Mouse (Mus musculus) liver, adult 2 months (tissue): ENCODE data around the gene Pheta2. TPM values are rescaled to one million over a fixed set of nuclear protein-coding genes. Genes with fewer than 3 reads are reported as not detected.

Source experiments
- DNase-seq: peaks from one replicate; pipeline ENCODE4 v3.0.0-alpha.2; 2011; ENCODE audit warnings: low read depth, low spot score; ENCODE audit errors: extremely low read depth
- H3K27ac ChIP-seq: fragments of 200-500 bp; replicated peaks from 2 replicates; pipeline ENCODE4 v1.5.1; 2012; ENCODE audit warnings: low read depth, mild to moderate bottlenecking, control low read depth, inconsistent platforms, low read length; ENCODE audit not compliant: insufficient read depth
- H3K27me3 ChIP-seq: fragments of 200-500 bp; 2 replicates; pipeline ENCODE4 v1.6.1; 2012; ENCODE audit warnings: mild to moderate bottlenecking, moderate library complexity, low read length, inconsistent platforms; ENCODE audit not compliant: control insufficient read depth, insufficient read depth
- H3K36me3 ChIP-seq: fragments of 200-500 bp; 2 replicates; pipeline ENCODE4 v1.6.1; 2012; ENCODE audit warnings: low read length, inconsistent platforms; ENCODE audit not compliant: control insufficient read depth, insufficient read depth
- H3K4me1 ChIP-seq: fragments of 200-500 bp; 2 replicates; pipeline ENCODE4 v1.6.1; 2011; ENCODE audit warnings: low read length; ENCODE audit not compliant: control insufficient read depth, insufficient read depth
- H3K4me3 ChIP-seq: fragments of 200-500 bp; 2 replicates; pipeline ENCODE4 v1.5.1; 2011; ENCODE audit warnings: low read depth, mild to moderate bottlenecking, control low read depth, low read length, moderate library complexity; ENCODE audit not compliant: insufficient read depth
- H3K79me2 ChIP-seq: fragments of 200-500 bp; 2 replicates; pipeline ENCODE4 v1.6.1; 2012; ENCODE audit warnings: inconsistent platforms, mild to moderate bottlenecking, low read length, moderate library complexity; ENCODE audit not compliant: control insufficient read depth, insufficient read depth
- H3K9ac ChIP-seq: fragments of 200-500 bp; 2 replicates; pipeline ENCODE4 v1.6.1; 2012; ENCODE audit warnings: low read depth, mild to moderate bottlenecking, control low read depth, inconsistent platforms, low read length
- CTCF ChIP-seq: fragments of 200-500 bp; IDR thresholded peaks from 2 replicates; pipeline ENCODE4 v1.5.1; 2011; ENCODE audit warnings: low read depth, low read length, control low read depth
- POLR2A ChIP-seq: fragments of 200-500 bp; IDR thresholded peaks from 2 replicates; pipeline ENCODE4 v1.6.1; 2011; ENCODE audit warnings: low read length, control low read depth; ENCODE audit not compliant: insufficient read depth; ENCODE audit errors: extremely low read depth
- WGBS: fragments of 180-500 bp; shearing (Covaris S2); methylation state at CpG from one replicate; pipeline ENCODE4 v1.1.7; 2018; 5-methylcytosine and 5-hydroxymethylcytosine counted together
- polyA plus RNA-seq: library from polyadenylated mRNA; depleted of rRNA; stranded (reverse); fragments of >200 nt; gene quantifications from 2 replicates; pipeline ENCODE4 v1.2.3, GENCODE M21; 2012
- total RNA-seq: library from RNA; depleted of rRNA; stranded (reverse); fragments of >200 nt; gene quantifications from 2 replicates; pipeline ENCODE4 v1.2.3, GENCODE M21; 2014

The Pheta2 gene
- total and polyA plus RNA-seq, 2 experiments: 0.09 to 0.10 TPM

- no peak overlapping the region for H3K4me3 ChIP-seq
- 80% methylated on average over 8 of the region's 8 CpGs for WGBS
- peaks cover 21% of the 10 kb centered on the region; the same call in 1 of the 2 replicates for H3K79me2 ChIP-seq
- H3K4me1 ChIP-seq: peaks cover 39% of the 10 kb centered on the region
- H3K27ac ChIP-seq: no peak overlapping the region
- H3K27me3 ChIP-seq: no peaks in the 10 kb centered on the region
- H3K36me3 ChIP-seq: peaks cover 20% of the 10 kb centered on the region
- TF ChIP-seq CTCF (no peak), POLR2A (no peak)
- no peak overlapping the region for H3K9ac ChIP-seq
- DNase-seq: no peak
These were observed 9.7 kb downstream of the Pheta2 start for GRCm38 (mm10) chr15:82348258-82348998.

GRCm38 (mm10) chr15:82348999-82349341, 10.2 kb downstream of the Pheta2 start:
- WGBS: 34% methylated on average over 2 of the region's 2 CpGs
- H3K4me3 ChIP-seq: no peak overlapping the region
- H3K36me3 ChIP-seq: peaks cover 20% of the 10 kb centered on the region
- DNase-seq: no peak
- H3K79me2 ChIP-seq: peaks cover 27% of the 10 kb centered on the region
- H3K9ac ChIP-seq: no peak overlapping the region
- no peaks in the 10 kb centered on the region for H3K27me3 ChIP-seq
- peaks cover 39% of the 10 kb centered on the region for H3K4me1 ChIP-seq
- H3K27ac ChIP-seq: no peak overlapping the region
- TF ChIP-seq CTCF: no peak
- TF ChIP-seq POLR2A: no peak

DNA sequence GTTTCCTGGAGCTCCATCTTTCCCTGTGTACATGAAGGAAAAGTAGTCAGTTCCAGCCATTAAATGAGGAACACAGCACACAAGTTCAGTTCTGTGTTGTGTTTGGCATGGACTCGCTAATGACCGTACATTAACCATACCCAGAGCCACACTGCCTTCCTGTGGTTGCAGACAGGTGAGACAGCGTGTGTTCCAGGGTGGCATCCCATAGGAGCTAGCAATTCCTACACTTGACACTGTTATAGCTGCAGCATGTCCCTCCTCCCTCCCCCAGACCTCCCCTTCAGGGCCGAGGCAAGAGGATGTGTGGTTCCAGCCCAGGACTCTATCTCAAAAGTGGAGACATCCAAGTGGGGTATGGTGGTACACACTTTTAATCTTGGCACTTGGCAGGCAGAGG, 11.6 kb downstream of the Pheta2 start:
- H3K79me2 ChIP-seq: peaks cover 27% of the 10 kb centered on the region

DNA sequence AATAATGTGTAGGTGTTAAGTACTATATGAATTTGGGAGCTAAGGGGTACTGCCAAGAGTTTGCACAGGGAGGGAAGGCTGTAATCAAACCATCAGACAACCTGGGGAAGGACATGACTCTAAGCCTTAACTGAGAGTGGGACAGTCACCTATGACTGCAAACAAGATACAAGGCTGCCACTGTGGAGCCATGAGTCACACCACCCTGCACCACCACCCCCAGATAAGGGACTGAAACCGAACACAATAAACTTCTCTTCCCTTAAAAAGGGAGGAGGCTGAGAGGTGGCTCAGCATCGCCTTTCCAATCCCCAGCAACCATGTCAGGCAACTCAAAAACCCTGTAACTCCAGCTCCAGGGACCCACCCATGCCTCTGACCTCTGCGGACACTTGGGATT, 12.7 kb downstream of the Pheta2 start:
- Histone ChIP-seq H3K4me1 (peaks cover 39% of the 10 kb centered on the region), H3K9ac (peak overlapping the region; percentile 46), H3K79me2 (peaks cover 27% of the 10 kb centered on the region), H3K27ac (peak overlapping the region; percentile 95), H3K36me3 (peaks cover 20% of the 10 kb centered on the region), H3K27me3 (no peaks in the 10 kb centered on the region), H3K4me3 (no peak overlapping the region)
- 18% methylated on average over 3 of the region's 3 CpGs for WGBS
- TF ChIP-seq CTCF (no peak), POLR2A (no peak)
- peak; percentile 36 for DNase-seq

More for the DNA sequence above, 11.6 kb downstream of the Pheta2 start:
- H3K27ac ChIP-seq: peak overlapping the region; percentile 59
- H3K4me1 ChIP-seq: peaks cover 39% of the 10 kb centered on the region
- TF ChIP-seq POLR2A (no peak), CTCF (peak; percentile 35)
- no peak for DNase-seq
- H3K36me3 ChIP-seq: peaks cover 20% of the 10 kb centered on the region
- no peaks in the 10 kb centered on the region for H3K27me3 ChIP-seq
- no peak overlapping the region for H3K4me3 ChIP-seq
- WGBS: 26% methylated on average over 4 of the region's 4 CpGs
- H3K9ac ChIP-seq: peak overlapping the region; percentile 7; the same call in 1 of the 2 replicates

DNA sequence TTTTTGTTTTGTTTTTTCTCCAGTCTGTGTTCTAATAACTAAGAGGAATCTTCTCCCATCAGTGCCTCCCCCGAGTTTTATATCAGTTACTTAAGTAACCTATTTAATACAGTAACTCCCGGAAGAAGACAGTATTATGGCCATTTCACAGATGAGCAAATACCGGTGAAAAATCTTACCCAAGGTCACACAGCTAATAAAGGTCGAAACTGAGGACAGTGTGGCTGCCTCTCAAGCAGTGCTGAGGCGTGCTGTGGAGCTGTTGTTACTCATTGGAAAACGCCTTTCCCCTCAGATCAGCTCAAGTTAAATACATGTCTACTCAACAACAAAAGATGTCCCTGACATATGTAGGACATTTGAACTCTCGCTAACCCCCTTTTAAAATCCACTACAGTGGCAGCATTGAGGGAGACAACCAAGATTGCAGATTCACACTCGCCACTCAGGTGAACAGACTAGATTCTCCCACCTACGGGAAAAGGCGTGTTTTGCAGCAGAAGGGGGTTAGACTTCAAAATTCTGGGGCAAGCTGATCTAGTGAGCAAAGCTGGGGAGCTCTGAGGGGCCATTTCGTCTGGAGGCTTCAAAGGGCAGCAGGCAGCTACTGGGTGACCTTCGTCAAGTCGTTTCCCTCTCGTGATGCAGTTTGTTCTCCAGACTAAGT, 14.5 kb downstream of the Pheta2 start:
- H3K9ac ChIP-seq: peak overlapping the region; percentile 97
- TF ChIP-seq CTCF (no peak), POLR2A (no peak)
- peak overlapping the region; percentile 90 for H3K4me3 ChIP-seq
- peaks cover 25% of the 10 kb centered on the region for H3K4me1 ChIP-seq
- peak overlapping the region; percentile 95 for H3K27ac ChIP-seq
- H3K36me3 ChIP-seq: peaks cover 17% of the 10 kb centered on the region
- WGBS: 6% methylated on average over 14 of the region's 14 CpGs
- no peaks in the 10 kb centered on the region for H3K27me3 ChIP-seq
- H3K79me2 ChIP-seq: peaks cover 24% of the 10 kb centered on the region
- DNase-seq: peak; percentile 60

DNA sequence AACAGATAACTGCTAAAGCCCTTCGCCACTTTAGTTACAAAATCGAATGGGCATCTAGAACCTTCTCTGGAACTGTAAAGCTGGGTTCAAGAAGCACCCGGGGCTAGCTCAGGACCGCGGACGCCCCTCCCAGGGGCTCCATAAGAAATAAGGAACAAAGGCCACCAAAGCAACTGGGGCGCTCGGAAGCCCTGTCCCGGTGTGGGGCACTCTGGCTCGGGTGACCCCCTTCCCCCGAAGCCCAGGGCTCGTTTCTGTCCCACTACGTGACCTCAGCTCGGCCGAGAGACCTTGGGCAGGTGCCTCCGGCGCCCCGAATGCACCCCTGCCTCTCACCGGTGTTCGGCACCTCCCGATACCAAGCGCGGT, 15.0 kb downstream of the Pheta2 start:
- Histone ChIP-seq H3K4me1 (peaks cover 20% of the 10 kb centered on the region), H3K27ac (peak overlapping the region; percentile 95), H3K36me3 (peaks cover 14% of the 10 kb centered on the region), H3K4me3 (peak overlapping the region; percentile 90), H3K9ac (peak overlapping the region; percentile 97), H3K79me2 (peaks cover 21% of the 10 kb centered on the region), H3K27me3 (no peaks in the 10 kb centered on the region)
- DNase-seq: no peak
- TF ChIP-seq POLR2A: no peak
- TF ChIP-seq CTCF: no peak
- WGBS: under 1% methylated on average over 23 of the region's 23 CpGs
